Mouse (Mus musculus) stomach, embryonic 15.5 days (tissue): ENCODE measurements around the gene Rab35. TPM values are rescaled to one million over a fixed set of nuclear protein-coding genes. Genes with fewer than 3 reads are reported as not detected.

Experiments
- ATAC-seq: fragments of 200-750 bp; cut with Nextera tagmentation; 2 replicates; pipeline ENCODE4 v1.8.0; 2017; ENCODE audit warnings: low read depth, moderate number of reproducible peaks, moderate TSS enrichment; ENCODE audit not compliant: insufficient read depth, low FRiP score
- H3K27ac ChIP-seq: fragments of 300-500 bp; sonication (generic); 2 replicates; pipeline ENCODE4 v1.5.1; 2015; ENCODE audit warnings: mild to moderate bottlenecking, inconsistent platforms
- H3K27me3 ChIP-seq: fragments of 300-500 bp; sonication (generic); replicated peaks from 2 replicates; pipeline ENCODE4 v1.6.1; 2015; ENCODE audit warnings: inconsistent platforms
- H3K36me3 ChIP-seq: fragments of 300-500 bp; sonication (generic); 2 replicates; pipeline ENCODE4 v1.6.1; 2015; ENCODE audit warnings: inconsistent platforms
- H3K4me1 ChIP-seq: fragments of 300-500 bp; sonication (generic); 2 replicates; pipeline ENCODE4 v1.6.1; 2015; ENCODE audit warnings: inconsistent platforms
- H3K4me2 ChIP-seq: fragments of 300-500 bp; sonication (generic); 2 replicates; pipeline ENCODE4 v1.6.1; 2015; ENCODE audit warnings: mild to moderate bottlenecking, inconsistent platforms
- H3K4me3 ChIP-seq: fragments of 300-500 bp; sonication (generic); replicated peaks from 2 replicates; pipeline ENCODE4 v1.5.1; 2015; ENCODE audit warnings: inconsistent platforms
- H3K9ac ChIP-seq: fragments of 300-500 bp; sonication (generic); 2 replicates; pipeline ENCODE4 v1.6.1; 2015; ENCODE audit warnings: inconsistent platforms
- H3K9me3 ChIP-seq: fragments of 300-500 bp; sonication (generic); 2 replicates; pipeline ENCODE4 v1.6.1; 2016; ENCODE audit warnings: inconsistent platforms
- WGBS: fragments of 180-500 bp; shearing (Covaris S2); methylation state at CpG from one replicate; pipeline ENCODE4 v1.1.7; 2015; 5-methylcytosine and 5-hydroxymethylcytosine counted together
- polyA plus RNA-seq: library from polyadenylated mRNA; unstranded; fragments of >200 nt; fragmentation: Nextera tagmentation; extraction: Ambion mirVana; gene quantifications from 2 replicates; pipeline ENCODE4 v1.2.1, GENCODE M21; 2015

Gene Rab35
- 16.3 and 16.7 TPM in 2 replicates for polyA plus RNA-seq

GRCm38 (mm10) chr5:115631505-115632357, at the start of gene Rab35:
TSS of gene Rab35 (plus strand) at chr5:115631908.
- Histone ChIP-seq H3K4me2 (peak within 1 kb of the TSS; percentile 85), H3K4me3 (peak within 1 kb of the TSS; percentile 85), H3K9ac (peak within 1 kb of the TSS; percentile 85), H3K36me3 (no peaks in the 10 kb centered on the region), H3K27me3 (no peaks in the 10 kb centered on the region), H3K4me1 (peaks cover 19% of the 10 kb centered on the region), H3K27ac (peak within 1 kb of the TSS; percentile 87), H3K9me3 (no peaks in the 10 kb centered on the region)
- whole genome bisulfite sequencing: under 1% methylated on average over 69 of the region's 125 CpGs
- peak; percentile 85 for ATAC-seq

- peaks cover 84% of the 10 kb centered on the region for H3K36me3 ChIP-seq
- 85% methylated on average over 12 of the region's 12 CpGs for WGBS
Measured at GRCm38 (mm10) chr5:115585616-115586015, 46.1 kb upstream of the Rab35 start.

GRCm38 (mm10) chr5:115586166-115586565, 45.5 kb upstream of the Rab35 start:
- WGBS: 94% methylated on average over 15 of the region's 15 CpGs
- Histone ChIP-seq H3K27ac (no peak overlapping the region), H3K27me3 (no peaks in the 10 kb centered on the region), H3K4me2 (no peak overlapping the region), H3K9me3 (no peaks in the 10 kb centered on the region), H3K36me3 (peaks cover 84% of the 10 kb centered on the region), H3K4me3 (no peak overlapping the region), H3K4me1 (no peaks in the 10 kb centered on the region), H3K9ac (no peak overlapping the region)
- ATAC-seq: no peak

More at GRCm38 (mm10) chr5:115585616-115586015, 46.1 kb upstream of the Rab35 start:
- ATAC-seq: no peak
- Histone ChIP-seq H3K4me2 (no peak overlapping the region), H3K27me3 (no peaks in the 10 kb centered on the region), H3K9me3 (no peaks in the 10 kb centered on the region), H3K9ac (no peak overlapping the region), H3K4me1 (no peaks in the 10 kb centered on the region), H3K27ac (no peak overlapping the region), H3K4me3 (no peak overlapping the region)

- WGBS: 92% methylated on average over 2 of the region's 2 CpGs
- Histone ChIP-seq H3K4me2 (no peak overlapping the region), H3K36me3 (peaks cover 80% of the 10 kb centered on the region), H3K9me3 (no peaks in the 10 kb centered on the region), H3K4me1 (no peaks in the 10 kb centered on the region), H3K9ac (no peak overlapping the region), H3K27ac (no peak overlapping the region), H3K4me3 (no peak overlapping the region), H3K27me3 (no peaks in the 10 kb centered on the region)
- no peak for ATAC-seq
Measured at GRCm38 (mm10) chr5:115586780-115587179, 44.9 kb upstream of the Rab35 start.

GRCm38 (mm10) chr5:115591028-115591427, 40.7 kb upstream of the Rab35 start:
- 78% methylated on average over 11 of the region's 11 CpGs for WGBS
- peaks cover 84% of the 10 kb centered on the region for H3K36me3 ChIP-seq
- no peaks in the 10 kb centered on the region for H3K9me3 ChIP-seq

GRCm38 (mm10) chr5:115591506-115591905, 40.2 kb upstream of the Rab35 start:
- Histone ChIP-seq H3K4me3 (no peak overlapping the region), H3K27me3 (no peaks in the 10 kb centered on the region), H3K9me3 (no peaks in the 10 kb centered on the region), H3K4me1 (no peaks in the 10 kb centered on the region), H3K36me3 (peaks cover 86% of the 10 kb centered on the region), H3K9ac (no peak overlapping the region), H3K4me2 (no peak overlapping the region), H3K27ac (no peak overlapping the region)
- 88% methylated on average over 2 of the region's 2 CpGs for WGBS
- ATAC-seq: no peak

More at GRCm38 (mm10) chr5:115591028-115591427, 40.7 kb upstream of the Rab35 start:
- Histone ChIP-seq H3K4me1 (no peaks in the 10 kb centered on the region), H3K4me3 (no peak overlapping the region), H3K27me3 (no peaks in the 10 kb centered on the region), H3K9ac (no peak overlapping the region), H3K27ac (no peak overlapping the region), H3K4me2 (no peak overlapping the region)
- ATAC-seq: no peak

- no peak overlapping the region for H3K4me3 ChIP-seq
- ATAC-seq: no peak
- H3K9ac ChIP-seq: no peak overlapping the region
- H3K36me3 ChIP-seq: peaks cover 68% of the 10 kb centered on the region
- WGBS: 90% methylated on average over 6 of the region's 6 CpGs
- H3K27ac ChIP-seq: no peak overlapping the region
- H3K9me3 ChIP-seq: no peaks in the 10 kb centered on the region
- no peaks in the 10 kb centered on the region for H3K27me3 ChIP-seq
- no peak overlapping the region for H3K4me2 ChIP-seq
- no peaks in the 10 kb centered on the region for H3K4me1 ChIP-seq
Measured at GRCm38 (mm10) chr5:115603561-115603960, 28.1 kb upstream of the Rab35 start.

GRCm38 (mm10) chr5:115611566-115611965, 20.1 kb upstream of the Rab35 start:
- Histone ChIP-seq H3K4me3 (no peak overlapping the region), H3K36me3 (peaks cover 83% of the 10 kb centered on the region), H3K9ac (no peak overlapping the region), H3K4me2 (no peak overlapping the region), H3K4me1 (no peaks in the 10 kb centered on the region), H3K27ac (no peak overlapping the region), H3K9me3 (no peaks in the 10 kb centered on the region), H3K27me3 (no peaks in the 10 kb centered on the region)
- ATAC-seq: no peak
- WGBS: 88% methylated on average over 11 of the region's 11 CpGs

- ATAC-seq: no peak
- peaks cover 89% of the 10 kb centered on the region for H3K36me3 ChIP-seq
- H3K4me1 ChIP-seq: no peaks in the 10 kb centered on the region
- no peaks in the 10 kb centered on the region for H3K27me3 ChIP-seq
- no peak overlapping the region for H3K4me3 ChIP-seq
- H3K9ac ChIP-seq: no peak overlapping the region
- no peak overlapping the region for H3K27ac ChIP-seq
- H3K4me2 ChIP-seq: no peak overlapping the region
- 90% methylated on average over 9 of the region's 9 CpGs for WGBS
- no peaks in the 10 kb centered on the region for H3K9me3 ChIP-seq
Measured at GRCm38 (mm10) chr5:115613332-115613731, 18.4 kb upstream of the Rab35 start.

- H3K4me3 ChIP-seq: no peak overlapping the region
- no peak overlapping the region for H3K9ac ChIP-seq
- H3K27ac ChIP-seq: no peak overlapping the region
- peaks cover 80% of the 10 kb centered on the region for H3K36me3 ChIP-seq
- no peaks in the 10 kb centered on the region for H3K4me1 ChIP-seq
- no peaks in the 10 kb centered on the region for H3K27me3 ChIP-seq
- no peaks in the 10 kb centered on the region for H3K9me3 ChIP-seq
- no peak overlapping the region for H3K4me2 ChIP-seq
- ATAC-seq: no peak
- WGBS: 86% methylated on average over 7 of the region's 7 CpGs
Measured at GRCm38 (mm10) chr5:115614948-115615347, 16.8 kb upstream of the Rab35 start.

GRCm38 (mm10) chr5:115619690-115620089, 12.0 kb upstream of the Rab35 start:
- no peak overlapping the region for H3K9ac ChIP-seq
- ATAC-seq: peak; percentile 61

GRCm38 (mm10) chr5:115622686-115623085, 9.0 kb upstream of the Rab35 start:
- Histone ChIP-seq H3K4me3 (no peak overlapping the region), H3K4me2 (no peak overlapping the region), H3K27ac (no peak overlapping the region), H3K27me3 (no peaks in the 10 kb centered on the region), H3K9me3 (no peaks in the 10 kb centered on the region), H3K36me3 (peaks cover 19% of the 10 kb centered on the region), H3K9ac (no peak overlapping the region), H3K4me1 (no peaks in the 10 kb centered on the region)
- ATAC-seq: no peak
- WGBS: 83% methylated on average over 7 of the region's 7 CpGs

More at GRCm38 (mm10) chr5:115619690-115620089, 12.0 kb upstream of the Rab35 start:
- H3K27ac ChIP-seq: no peak overlapping the region
- 71% methylated on average over 15 of the region's 15 CpGs for WGBS
- peaks cover 49% of the 10 kb centered on the region for H3K36me3 ChIP-seq
- no peaks in the 10 kb centered on the region for H3K9me3 ChIP-seq
- no peaks in the 10 kb centered on the region for H3K4me1 ChIP-seq
- H3K27me3 ChIP-seq: no peaks in the 10 kb centered on the region
- no peak overlapping the region for H3K4me3 ChIP-seq
- H3K4me2 ChIP-seq: no peak overlapping the region
